Mouse (Mus musculus) layer of hippocampus, adult 9-10 months (tissue): ENCODE results near the gene Olfr740.

Experiments used
- DNase-seq: peaks from one replicate; pipeline ENCODE4 v3.0.0; 2022; ENCODE audit warnings: low spot score

Gene Olfr740

GRCm38 (mm10) chr14:50445245-50445644, at the start of gene Olfr740:
TSS of gene Olfr740 (plus strand) at chr14:50445545.
- no peak for DNase-seq

GRCm38 (mm10) chr14:50407268-50407667, 38.1 kb upstream of the Olfr740 start, which contains the start of gene Olfr738:
TSS of gene Olfr738 (plus strand) at chr14:50407568.
- DNase-seq: no peak

GRCm38 (mm10) chr14:50418326-50418725, 27.0 kb upstream of the Olfr740 start, which contains the start of gene Olfr739:
TSS of gene Olfr739 (plus strand) at chr14:50418626.
- no peak for DNase-seq

- DNase-seq: no peak
These were observed 27.1 kb downstream of the Olfr740 start, which contains the start of gene Olfr741 for GRCm38 (mm10) chr14:50472438-50472837. TSS of gene Olfr741 (plus strand) at chr14:50472738.

- DNase-seq: no peak
These were observed 33.1 kb downstream of the Olfr740 start for GRCm38 (mm10) chr14:50478406-50478805.

- DNase-seq: no peak
These were observed 58.0 kb downstream of the Olfr740 start, which contains the start of gene Olfr742 for GRCm38 (mm10) chr14:50503300-50503699. TSS of gene Olfr742 (plus strand) at chr14:50503600.
